Mouse (Mus musculus) CH12F3 (cell line): ENCODE measurements around the gene Pdik1l.

Experiments used
- in situ Hi-C: fragments of 300-500 bp; cut with MboI; formaldehyde crosslinking; loops from 2 replicates; pipeline ENCODE4 v1.14.3; 2020; ENCODE audit warnings: low sequenced_read_pairs

Gene Pdik1l

GRCm38 (mm10) chr4:134263191-134263590 is 24.5 kb downstream of the Pdik1l start:
- in situ Hi-C loops: no loop called here

- in situ Hi-C loops: no loop called here
Measured at GRCm38 (mm10) chr4:134258354-134258753, 29.3 kb downstream of the Pdik1l start.

GRCm38 (mm10) chr4:134257198-134258009 is 30.3 kb downstream of the Pdik1l start:
- in situ Hi-C loops: no loop called here

GRCm38 (mm10) chr4:134256407-134257197 is 31.1 kb downstream of the Pdik1l start:
- in situ Hi-C loops: no loop called here

- in situ Hi-C loops: no loop called here
Measured at GRCm38 (mm10) chr4:134255854-134256253, 31.8 kb downstream of the Pdik1l start.

- in situ Hi-C loops: no loop called here
Measured at GRCm38 (mm10) chr4:134254835-134255234, 32.9 kb downstream of the Pdik1l start.

GRCm38 (mm10) chr4:134253722-134254324 is 33.9 kb downstream of the Pdik1l start, which contains the start of gene Grrp1:
Grrp1 (minus strand) TSS chr4:134254106.
- in situ Hi-C loops: no loop called here

- in situ Hi-C loops: no loop called here
Measured at GRCm38 (mm10) chr4:134252911-134253721, 34.6 kb downstream of the Pdik1l start.

GRCm38 (mm10) chr4:134252131-134252910 is 35.4 kb downstream of the Pdik1l start:
- in situ Hi-C loops: no loop called here

- in situ Hi-C loops: no loop called here
Measured at GRCm38 (mm10) chr4:134251241-134252130, 36.2 kb downstream of the Pdik1l start.

- in situ Hi-C loops: no loop called here
Measured at GRCm38 (mm10) chr4:134250930-134251240, 36.8 kb downstream of the Pdik1l start.

GRCm38 (mm10) chr4:134250116-134250929 is 37.4 kb downstream of the Pdik1l start:
- in situ Hi-C loops: no loop called here

- in situ Hi-C loops: no loop called here
Measured at GRCm38 (mm10) chr4:134249651-134250050, 38.0 kb downstream of the Pdik1l start.

- in situ Hi-C loops: no loop called here
Measured at GRCm38 (mm10) chr4:134246719-134247258, 40.9 kb downstream of the Pdik1l start, which contains the start of gene Gm30191. Gm30191 (plus strand) TSS chr4:134246935.

- in situ Hi-C loops: no loop called here
Measured at GRCm38 (mm10) chr4:134246256-134246655, 41.4 kb downstream of the Pdik1l start.

- in situ Hi-C loops: no loop called here
Measured at GRCm38 (mm10) chr4:134245148-134245843, 42.4 kb downstream of the Pdik1l start, which contains the start of gene Zfp593. Zfp593 (minus strand) TSS chr4:134245592.
